Mouse (Mus musculus): ENCODE results near the gene Cdc42bpb.

DNA sequence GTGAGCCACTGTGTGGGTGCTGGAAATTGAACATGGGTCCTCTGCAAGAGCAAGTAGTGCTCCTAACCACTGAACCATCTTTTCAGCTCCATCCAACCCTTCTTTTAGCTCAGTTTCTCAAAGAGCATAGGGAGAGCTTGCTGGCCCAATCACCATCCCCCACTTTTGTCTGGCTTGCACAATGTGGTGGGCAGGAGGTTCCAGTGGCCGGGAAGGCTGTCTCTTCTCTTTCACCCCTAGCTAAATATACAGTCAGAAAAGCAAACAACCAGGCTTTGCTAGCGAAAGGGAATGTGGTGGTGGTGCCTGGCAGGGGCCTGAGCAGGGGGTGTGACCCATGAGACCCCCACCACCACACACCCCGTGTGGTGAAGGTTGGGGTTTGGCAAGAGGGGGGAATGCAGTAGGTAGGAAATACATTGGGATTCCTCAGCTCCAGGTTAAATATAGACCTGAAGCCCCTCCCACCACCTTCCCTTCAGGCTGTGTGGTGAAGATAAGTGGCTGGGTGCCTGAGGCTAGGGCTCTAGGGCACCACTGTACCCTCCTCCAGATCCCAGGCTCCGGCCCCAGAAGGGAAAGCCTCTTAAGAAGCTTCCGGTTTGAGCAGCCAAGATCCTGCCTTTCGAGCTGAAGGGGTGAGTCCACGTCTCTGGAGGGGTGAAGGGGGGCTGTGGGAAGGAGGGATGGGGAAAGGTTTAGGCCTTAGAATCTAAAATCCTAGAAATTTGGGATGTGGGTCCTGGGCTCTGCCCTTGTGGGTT is 43.6 kb upstream of the Cdc42bpb start:
- no peak for TF ChIP-seq CTCF (IDR thresholded peaks at IDR 0.05; ENCODE audit: low read depth)
- no peak for TF ChIP-seq EP300 (optimal IDR thresholded peaks at IDR 0.05)

All from stomach, postnatal 0 days (tissue).